In genomic region chr7:133571927-133572326, GRCm38 (mm10) we compare ENCODE assay signal across 14 mouse cellular contexts. TPM values are rescaled to one million over a fixed set of nuclear protein-coding genes. Genes with fewer than 3 reads are reported as not detected.
DNase-seq lines count a peak whose midpoint lies in the region; ATAC-seq lines count a peak whose summit lies in the region.
"Had no signal": no experiment of that assay in that cellular context is flagged by ENCODE, and none has a peak within 500 bp of the region (broad histone marks: within the 10 kb centered on the region; RNA-seq: fewer than 3 reads in every experiment).

No protein-coding gene starts in this region.

- no peaks in the 10 kb centered on the region for H3K27me3 ChIP-seq in kidney, embryonic 15.5 days

- no peak overlapping the region for H3K9ac ChIP-seq in kidney, embryonic 15.5 days

- H3K4me2 ChIP-seq in kidney, embryonic 15.5 days: no peak overlapping the region

- H3K4me1 ChIP-seq in kidney, embryonic 15.5 days: peaks cover 45% of the 10 kb centered on the region

- ATAC-seq in kidney, embryonic 15.5 days (replicated peaks; ENCODE audit: low FRiP score): no peak

- H3K4me3 ChIP-seq in kidney, embryonic 15.5 days (replicated peaks): no peak overlapping the region
- H3K4me3 ChIP-seq: erythroblast, embryonic 14.5 days had no signal

- H3K36me3 ChIP-seq in kidney, embryonic 15.5 days: no peaks in the 10 kb centered on the region

- 34% methylated on average over 3 of the region's 3 CpGs for WGBS in kidney, embryonic 15.5 days

- DNase-seq in adrenal gland, postnatal 14 days: peak; percentile 6
- no peak for DNase-seq in adrenal gland, adult (ENCODE audit: inconsistent age in 2 of 2, low spot score in 1 of 2)
- DNase-seq in kidney, postnatal 10 days: peak; percentile 14
- peak; percentile 50 for DNase-seq in NIH3T3 (ENCODE audit: low read depth)
- DNase-seq in cerebellum, postnatal 36 days: peak; percentile 19 to 43
- DNase-seq in right cerebral cortex, postnatal 36 days (ENCODE audit: low spot score in 2 of 2): no peak
- no peak for DNase-seq in yolk sac, embryonic 10.5 days (ENCODE audit: low spot score)
- DNase-seq: heart, postnatal 36 days; lung, postnatal 4 days had no signal

- H3K27ac ChIP-seq in kidney, embryonic 15.5 days: no peak overlapping the region

- H3K9me3 ChIP-seq in kidney, embryonic 15.5 days (replicated peaks): no peaks in the 10 kb centered on the region

RNA-seq across cellular contexts. Expression of gene Tex36, which starts 30.0 kb away (rescaled TPM):
- not detected in 2 replicates for total RNA-seq in adrenal gland, postnatal 14 days (2021)
- polyA plus RNA-seq in kidney, embryonic 15.5 days (2015; fragmentation: Nextera tagmentation; extraction: Ambion mirVana): not detected in 2 replicates
- total RNA-seq: heart, postnatal 36 days; left cerebral cortex, postnatal 25 days; neutrophil, adult 5-6 weeks had no signal
- polyA plus RNA-seq: erythroblast, embryonic 14.5 days; stomach, embryonic 14.5 days had no signal

Comparison
In these comparisons a context has a peak if more than half of its experiments do, and no peak if none do; other contexts are left out.
1. DNase-seq: peak in adrenal gland, postnatal 14 days (single experiment), kidney, postnatal 10 days (single experiment), NIH3T3 (single experiment) and cerebellum, postnatal 36 days (2 of 2); none in adrenal gland, adult (0 of 2), right cerebral cortex, postnatal 36 days (0 of 2) and yolk sac, embryonic 10.5 days (single experiment).